Mouse (Mus musculus): ENCODE measurements around the gene Dync1i1.

GRCm38 (mm10) chr6:5775461-5775860, 50.0 kb downstream of the Dync1i1 start:
- TF ChIP-seq CTCF (IDR thresholded peaks at IDR 0.05; ENCODE audit: insufficient read depth, low read length), result no peak
- TF ChIP-seq POLR2A (IDR thresholded peaks at IDR 0.05; ENCODE audit: borderline replicate concordance, extremely low read depth, low read depth, low read length), result no peak

All from lung, adult 2 months (tissue).